Mouse (Mus musculus): ENCODE measurements around the gene C9orf72.

GRCm38 (mm10) chr4:35203724-35204123, 22.3 kb downstream of the C9orf72 start:
- no peak for TF ChIP-seq CTCF (IDR thresholded peaks at IDR 0.05; ENCODE audit: low read depth, low read length)
- no peak for TF ChIP-seq POLR2A (IDR thresholded peaks at IDR 0.05; ENCODE audit: extremely low read depth, insufficient read depth, low read length)

Measured in liver, adult 2 months (tissue).